Mouse (Mus musculus) brain, embryonic 14.5 days (tissue): ENCODE results near the gene Bcas3.

Source experiments
- CTCF ChIP-seq: fragments of 200-500 bp; IDR thresholded peaks from 2 replicates; pipeline ENCODE4 v1.5.1; 2012; ENCODE audit warnings: inconsistent platforms, mild to moderate bottlenecking, moderate library complexity, borderline replicate concordance; ENCODE audit not compliant: insufficient read depth, insufficient read length; ENCODE audit errors: extremely low read depth
- POLR2A ChIP-seq: fragments of 200-500 bp; IDR thresholded peaks from 2 replicates; pipeline ENCODE4 v1.6.1; 2012; ENCODE audit warnings: mild to moderate bottlenecking, inconsistent platforms, borderline replicate concordance; ENCODE audit not compliant: poor library complexity, insufficient read depth, insufficient read length, severe bottlenecking; ENCODE audit errors: extremely low read depth

DNA sequence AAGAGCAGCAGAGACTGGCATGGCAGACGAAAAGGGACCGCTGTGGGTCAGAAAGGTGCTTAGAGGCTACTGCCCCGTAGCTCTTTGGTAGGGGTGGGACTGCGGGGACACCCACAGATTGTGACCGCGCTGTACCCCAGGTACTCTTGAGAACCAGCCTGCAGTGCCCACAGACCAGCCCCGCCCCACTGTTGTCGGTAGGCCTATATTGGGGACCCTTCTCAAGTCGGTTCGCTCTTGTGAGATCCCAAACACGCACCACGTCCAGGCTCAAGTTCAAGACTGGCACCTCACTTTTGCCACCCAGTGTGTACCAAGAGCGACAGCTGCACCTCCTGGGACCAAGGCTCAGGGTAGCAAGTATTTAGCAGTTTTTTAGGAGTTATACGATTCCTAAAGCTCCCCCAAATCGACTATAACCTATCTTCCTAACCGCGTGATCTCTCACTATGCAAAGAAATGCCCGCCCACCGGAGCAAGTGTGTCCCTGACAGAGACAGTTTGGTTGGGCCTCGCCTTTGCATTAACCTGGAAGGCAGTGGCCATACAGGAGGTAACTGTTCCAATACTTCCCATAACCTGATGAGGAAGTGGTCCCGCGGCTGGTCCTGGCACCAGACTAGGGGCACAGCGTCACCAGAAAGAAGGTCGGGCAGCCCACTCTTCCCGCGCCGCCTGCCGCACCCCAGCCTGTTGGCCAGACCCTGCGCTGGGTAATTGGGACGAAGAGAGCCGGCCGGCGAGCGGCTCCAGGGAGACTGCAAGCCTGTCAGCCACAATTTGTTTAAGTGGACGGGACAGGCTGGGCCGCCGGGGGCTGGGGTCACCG lies 475.9 kb downstream of the Bcas3 start:
- TF ChIP-seq POLR2A (no peak), CTCF (no peak)
